Mouse (Mus musculus) heart, embryonic 12.5 days (tissue): ENCODE measurements around the gene Gria4. TPM values are rescaled to one million over a fixed set of nuclear protein-coding genes. Genes with fewer than 3 reads are reported as not detected.

Experiments
- ATAC-seq: fragments of 200-750 bp; cut with Nextera tagmentation; 2 replicates; pipeline ENCODE4 v1.8.0; 2017; ENCODE audit warnings: moderate TSS enrichment, moderate library complexity; ENCODE audit not compliant: insufficient number of reproducible peaks, low FRiP score
- H3K27ac ChIP-seq: fragments of 300-500 bp; sonication (generic); 2 replicates; pipeline ENCODE4 v1.5.1; 2016; ENCODE audit warnings: mild to moderate bottlenecking, moderate library complexity; ENCODE audit not compliant: poor library complexity, severe bottlenecking
- H3K27me3 ChIP-seq: fragments of 300-500 bp; sonication (generic); replicated peaks from 2 replicates; pipeline ENCODE4 v1.6.1; 2016; ENCODE audit warnings: mild to moderate bottlenecking, moderate library complexity
- H3K36me3 ChIP-seq: fragments of 300-500 bp; sonication (generic); 2 replicates; pipeline ENCODE4 v1.6.1; 2016; ENCODE audit warnings: mild to moderate bottlenecking, moderate library complexity
- H3K4me1 ChIP-seq: fragments of 300-500 bp; sonication (generic); replicated peaks from 2 replicates; pipeline ENCODE4 v1.6.1; 2016; ENCODE audit warnings: mild to moderate bottlenecking
- H3K4me2 ChIP-seq: fragments of 300-500 bp; sonication (generic); 2 replicates; pipeline ENCODE4 v1.6.1; 2016; ENCODE audit warnings: mild to moderate bottlenecking, moderate library complexity
- H3K4me3 ChIP-seq: fragments of 300-500 bp; sonication (generic); 2 replicates; pipeline ENCODE4 v1.5.1; 2016; ENCODE audit warnings: mild to moderate bottlenecking
- H3K9ac ChIP-seq: fragments of 300-500 bp; sonication (generic); 2 replicates; pipeline ENCODE4 v1.6.1; 2016; ENCODE audit warnings: mild to moderate bottlenecking, moderate library complexity
- H3K9me3 ChIP-seq: fragments of 300-500 bp; sonication (generic); replicated peaks from 2 replicates; pipeline ENCODE4 v1.6.1; 2016; ENCODE audit warnings: mild to moderate bottlenecking, moderate library complexity
- WGBS: fragments of 180-500 bp; shearing (Covaris S2); methylation state at CpG from one replicate; pipeline ENCODE4 v1.1.7; 2016; 5-methylcytosine and 5-hydroxymethylcytosine counted together
- polyA plus RNA-seq: library from polyadenylated mRNA; unstranded; fragments of >200 nt; fragmentation: Nextera tagmentation; extraction: Ambion mirVana; gene quantifications from 2 replicates; pipeline ENCODE4 v1.2.1, GENCODE M21; 2016

Gene Gria4
- polyA plus RNA-seq, 1 experiment from 2014 or later: 0.47 TPM

- no peak for ATAC-seq
- Histone ChIP-seq H3K27me3 (no peaks in the 10 kb centered on the region), H3K4me1 (no peaks in the 10 kb centered on the region), H3K36me3 (no peaks in the 10 kb centered on the region), H3K9me3 (no peaks in the 10 kb centered on the region), H3K27ac (no peak overlapping the region), H3K4me3 (no peak overlapping the region), H3K4me2 (no peak overlapping the region), H3K9ac (no peak overlapping the region)
- 74% methylated on average over 5 of the region's 5 CpGs for WGBS
Measured at GRCm38 (mm10) chr9:4573596-4573995, 222.4 kb downstream of the Gria4 start.

DNA sequence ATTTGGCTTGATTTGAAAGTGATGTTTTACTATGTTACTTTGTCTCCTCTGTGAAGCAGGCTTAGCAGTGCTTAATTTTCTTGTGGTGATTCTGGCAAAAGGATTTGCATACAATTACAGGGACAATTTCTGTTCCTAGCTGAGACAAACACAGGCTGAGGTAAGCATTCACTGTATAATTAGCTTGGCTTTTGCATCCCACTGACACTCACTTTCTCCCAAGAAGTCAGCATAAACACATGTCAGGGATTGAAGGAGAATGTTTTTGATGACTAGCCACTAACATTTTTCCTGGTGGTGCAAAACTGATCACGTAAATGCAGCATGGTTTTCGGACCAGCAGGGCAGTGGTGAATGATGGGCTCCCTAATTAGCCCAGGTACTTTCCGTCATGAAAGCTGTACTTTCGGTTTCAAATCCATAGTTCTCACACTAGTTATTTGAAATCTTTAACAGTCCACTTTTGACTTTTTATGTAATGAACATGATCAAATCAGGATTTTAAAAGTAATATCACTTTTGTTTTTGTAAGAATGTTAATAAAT, 240.5 kb downstream of the Gria4 start:
- Histone ChIP-seq H3K27ac (no peak overlapping the region), H3K4me3 (no peak overlapping the region), H3K9ac (no peak overlapping the region), H3K4me1 (no peaks in the 10 kb centered on the region), H3K4me2 (no peak overlapping the region), H3K27me3 (no peaks in the 10 kb centered on the region), H3K9me3 (no peaks in the 10 kb centered on the region), H3K36me3 (no peaks in the 10 kb centered on the region)
- ATAC-seq: no peak
- WGBS: 80% methylated on average over 4 of the region's 4 CpGs

- Histone ChIP-seq H3K9ac (no peak overlapping the region), H3K36me3 (no peaks in the 10 kb centered on the region), H3K27ac (no peak overlapping the region), H3K4me2 (no peak overlapping the region), H3K27me3 (no peaks in the 10 kb centered on the region), H3K4me1 (no peaks in the 10 kb centered on the region), H3K4me3 (no peak overlapping the region), H3K9me3 (no peaks in the 10 kb centered on the region)
- ATAC-seq: no peak
- 71% methylated on average over 1 of the region's 1 CpGs for WGBS
Measured at GRCm38 (mm10) chr9:4539218-4539617, 256.8 kb downstream of the Gria4 start.

DNA sequence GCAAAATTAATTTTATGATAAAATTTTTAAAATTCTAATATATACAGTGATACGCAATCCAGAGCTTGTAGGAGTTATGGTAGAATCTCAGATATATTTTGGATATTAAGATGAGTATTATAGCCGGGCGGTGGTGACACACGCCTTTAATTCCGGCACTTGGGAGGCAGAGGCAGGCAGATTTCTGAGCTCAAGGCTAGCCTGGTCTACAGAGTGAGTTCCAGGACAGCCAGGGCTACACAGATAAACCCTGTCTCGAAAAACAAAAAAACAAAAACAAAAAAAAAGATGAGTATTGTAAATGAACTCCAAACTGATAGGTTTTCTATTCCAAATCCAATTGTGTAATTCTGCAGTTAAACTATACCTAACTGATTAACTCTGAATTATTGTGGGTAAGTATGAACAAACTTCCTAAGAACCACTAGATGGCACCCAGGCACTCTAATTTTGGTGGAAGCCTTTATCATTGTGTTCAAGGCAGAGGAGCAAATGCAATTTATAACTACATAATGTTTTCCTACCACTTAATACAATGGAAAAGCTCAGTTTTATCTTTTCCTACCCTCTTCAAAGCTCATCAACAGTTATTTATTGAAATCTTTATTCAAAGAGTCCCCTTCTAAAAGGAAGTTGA, 259.4 kb downstream of the Gria4 start:
- 78% methylated on average over 6 of the region's 6 CpGs for WGBS
- H3K36me3 ChIP-seq: no peaks in the 10 kb centered on the region

GRCm38 (mm10) chr9:4514563-4514885, 281.5 kb downstream of the Gria4 start:
- Histone ChIP-seq H3K27ac (no peak overlapping the region), H3K9ac (no peak overlapping the region), H3K27me3 (no peaks in the 10 kb centered on the region), H3K9me3 (no peaks in the 10 kb centered on the region), H3K4me2 (no peak overlapping the region), H3K4me3 (no peak overlapping the region), H3K36me3 (no peaks in the 10 kb centered on the region), H3K4me1 (no peaks in the 10 kb centered on the region)
- WGBS: 86% methylated on average over 1 of the region's 1 CpGs
- no peak for ATAC-seq

More for the DNA sequence above, 259.4 kb downstream of the Gria4 start:
- no peak for ATAC-seq
- Histone ChIP-seq H3K4me1 (no peaks in the 10 kb centered on the region), H3K9me3 (no peaks in the 10 kb centered on the region), H3K27ac (no peak overlapping the region), H3K4me3 (no peak overlapping the region), H3K9ac (no peak overlapping the region), H3K27me3 (no peaks in the 10 kb centered on the region), H3K4me2 (no peak overlapping the region)

DNA sequence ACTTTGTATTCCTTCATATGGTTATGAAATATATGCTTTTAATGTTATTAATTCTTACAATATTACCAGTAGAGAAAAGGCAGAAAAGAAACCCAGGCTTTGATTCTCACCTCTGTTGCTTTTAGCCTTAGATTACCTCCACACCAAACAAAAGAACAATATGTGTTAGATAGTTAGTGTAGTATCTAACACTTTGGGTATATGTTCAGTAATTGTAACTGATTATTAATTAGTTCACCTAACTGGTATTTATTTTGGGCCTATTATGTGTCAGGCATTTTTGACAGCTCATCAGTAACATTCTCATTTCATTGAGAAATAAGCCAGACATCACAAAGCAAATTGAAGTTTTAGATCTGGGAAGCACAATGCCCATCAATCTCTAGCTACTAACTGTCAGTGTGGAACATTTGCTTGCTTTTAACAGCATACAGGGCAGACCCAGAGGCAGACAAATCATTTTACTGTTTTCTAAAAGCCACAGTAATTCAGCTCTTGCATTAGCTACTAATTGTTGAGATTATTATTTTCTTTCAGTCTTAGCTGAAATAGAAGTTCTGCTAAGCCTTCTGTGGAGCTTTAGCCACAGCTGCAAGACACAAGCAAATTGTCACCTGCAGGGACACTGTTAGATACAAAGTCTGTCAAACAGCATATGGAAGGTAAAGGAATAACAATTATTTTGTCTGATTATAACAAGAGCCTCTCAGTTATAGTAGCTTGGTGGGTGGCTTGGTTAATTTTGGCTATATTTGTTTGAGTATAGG, 282.1 kb downstream of the Gria4 start:
- no peaks in the 10 kb centered on the region for H3K4me1 ChIP-seq
- H3K9me3 ChIP-seq: no peaks in the 10 kb centered on the region
- no peak overlapping the region for H3K4me3 ChIP-seq
- H3K27ac ChIP-seq: no peak overlapping the region
- no peaks in the 10 kb centered on the region for H3K27me3 ChIP-seq
- no peak overlapping the region for H3K4me2 ChIP-seq
- no peak for ATAC-seq
- H3K36me3 ChIP-seq: no peaks in the 10 kb centered on the region
- H3K9ac ChIP-seq: no peak overlapping the region

DNA sequence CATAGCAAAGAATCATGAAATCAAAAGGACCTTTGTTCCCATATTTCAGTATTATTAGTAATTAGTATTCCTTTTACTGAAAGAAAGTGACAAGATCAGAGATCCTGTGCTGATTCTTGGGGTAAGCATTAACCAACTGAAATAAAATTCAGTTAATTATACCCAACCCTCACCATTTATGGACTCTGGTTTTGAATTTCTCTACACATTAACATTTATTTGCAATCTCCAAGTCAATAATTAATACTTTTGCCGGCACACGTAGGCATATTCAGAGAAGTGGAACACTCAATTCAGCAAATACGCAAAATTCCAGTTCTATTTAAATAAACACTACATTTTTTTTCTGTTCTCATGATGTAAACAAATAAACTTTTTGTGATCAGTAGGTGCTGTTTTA, 289.9 kb downstream of the Gria4 start:
- Histone ChIP-seq H3K27ac (no peak overlapping the region), H3K9me3 (no peaks in the 10 kb centered on the region), H3K4me3 (no peak overlapping the region), H3K27me3 (no peaks in the 10 kb centered on the region), H3K9ac (no peak overlapping the region), H3K4me2 (no peak overlapping the region), H3K4me1 (no peaks in the 10 kb centered on the region), H3K36me3 (no peaks in the 10 kb centered on the region)
- 88% methylated on average over 3 of the region's 3 CpGs for WGBS
- ATAC-seq: no peak

DNA sequence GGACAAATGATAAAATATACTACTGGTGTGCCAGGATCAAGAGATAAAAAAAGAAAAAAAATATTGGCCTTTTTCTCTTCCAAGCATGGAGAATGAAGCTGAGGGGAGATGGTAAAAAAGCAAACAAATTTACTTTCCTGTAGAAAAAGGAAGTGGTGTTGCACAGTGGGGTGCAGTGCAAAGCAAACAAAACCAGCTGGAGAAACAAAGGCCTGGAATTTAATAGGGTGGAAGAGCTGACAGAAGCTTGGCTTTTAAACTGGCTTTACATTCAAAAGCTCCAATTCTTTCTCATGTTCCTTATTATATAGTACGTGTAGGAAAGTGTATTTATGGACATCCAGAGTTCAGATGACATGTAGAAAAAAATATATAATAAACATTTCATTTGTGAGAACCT, 290.9 kb downstream of the Gria4 start:
- Histone ChIP-seq H3K36me3 (no peaks in the 10 kb centered on the region), H3K4me1 (no peaks in the 10 kb centered on the region), H3K27ac (no peak overlapping the region), H3K27me3 (no peaks in the 10 kb centered on the region), H3K9ac (no peak overlapping the region), H3K9me3 (no peaks in the 10 kb centered on the region), H3K4me3 (no peak overlapping the region), H3K4me2 (no peak overlapping the region)
- WGBS: 32% methylated on average over 1 of the region's 1 CpGs
- no peak for ATAC-seq

DNA sequence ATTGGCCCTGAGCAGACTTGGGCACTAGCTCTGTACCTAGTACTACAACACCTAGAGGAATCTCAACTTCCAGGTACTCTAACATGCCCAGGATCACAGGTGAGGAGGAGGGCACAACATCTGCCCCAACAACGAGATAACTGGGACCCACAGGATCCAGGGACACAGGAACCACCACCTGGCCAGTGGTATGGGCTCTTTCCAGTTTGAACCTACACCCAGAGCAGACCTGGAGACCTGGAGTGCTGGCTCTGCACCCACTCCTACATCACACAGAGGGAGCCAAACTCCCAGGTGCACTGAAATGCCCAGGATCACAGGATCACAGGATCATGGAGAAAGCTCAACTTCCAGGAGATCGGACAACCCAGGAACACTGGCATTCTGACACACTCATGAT, 309.6 kb downstream of the Gria4 start:
- no peak overlapping the region for H3K4me2 ChIP-seq
- WGBS: 73% methylated on average over 2 of the region's 2 CpGs
- no peak overlapping the region for H3K4me3 ChIP-seq
- H3K9me3 ChIP-seq: peaks cover 2% of the 10 kb centered on the region; the same call in 1 of the 2 replicates
- no peak overlapping the region for H3K27ac ChIP-seq
- no peak overlapping the region for H3K9ac ChIP-seq
- H3K27me3 ChIP-seq: no peaks in the 10 kb centered on the region
- ATAC-seq: no peak
- H3K36me3 ChIP-seq: no peaks in the 10 kb centered on the region
- H3K4me1 ChIP-seq: no peaks in the 10 kb centered on the region

GRCm38 (mm10) chr9:4484502-4484901, 311.5 kb downstream of the Gria4 start:
- H3K36me3 ChIP-seq: no peaks in the 10 kb centered on the region
- no peak overlapping the region for H3K4me3 ChIP-seq
- no peaks in the 10 kb centered on the region for H3K27me3 ChIP-seq
- no peak overlapping the region for H3K27ac ChIP-seq
- H3K9me3 ChIP-seq: peaks cover 2% of the 10 kb centered on the region; the same call in 1 of the 2 replicates
- no peaks in the 10 kb centered on the region for H3K4me1 ChIP-seq
- 72% methylated on average over 2 of the region's 2 CpGs for WGBS
- no peak overlapping the region for H3K9ac ChIP-seq
- H3K4me2 ChIP-seq: no peak overlapping the region
- ATAC-seq: no peak

GRCm38 (mm10) chr9:4470791-4471190, 325.2 kb downstream of the Gria4 start:
- Histone ChIP-seq H3K4me1 (no peaks in the 10 kb centered on the region), H3K4me2 (no peak overlapping the region), H3K36me3 (no peaks in the 10 kb centered on the region), H3K4me3 (no peak overlapping the region), H3K9ac (no peak overlapping the region), H3K9me3 (no peaks in the 10 kb centered on the region), H3K27me3 (no peaks in the 10 kb centered on the region), H3K27ac (no peak overlapping the region)
- 55% methylated on average over 2 of the region's 2 CpGs for WGBS
- ATAC-seq: no peak
